Mouse (Mus musculus) forebrain, embryonic 10.5 days (tissue): ENCODE data around the gene Cpne5. TPM values are rescaled to one million over a fixed set of nuclear protein-coding genes. Genes with fewer than 3 reads are reported as not detected.
"Not testable (repeated sequence)": the region's sequence is repeated elsewhere in the genome, so short reads cannot be mapped to it uniquely, and the experiment has no call there.

Source experiments
- DNase-seq: peaks from one replicate; pipeline ENCODE4 v3.0.0-alpha.2; 2017; ENCODE audit warnings: low spot score; ENCODE audit errors: extremely low spot score
- H3K27ac ChIP-seq: fragments of 300-500 bp; sonication (generic); 2 replicates; pipeline ENCODE4 v1.5.1; 2016; ENCODE audit warnings: mild to moderate bottlenecking
- H3K27me3 ChIP-seq: fragments of 300-500 bp; sonication (generic); 2 replicates; pipeline ENCODE4 v1.6.1; 2016; ENCODE audit warnings: mild to moderate bottlenecking; ENCODE audit not compliant: poor library complexity, severe bottlenecking
- H3K36me3 ChIP-seq: fragments of 300-500 bp; sonication (generic); replicated peaks from 2 replicates; pipeline ENCODE4 v1.6.1; 2016; ENCODE audit warnings: mild to moderate bottlenecking, moderate library complexity
- H3K4me1 ChIP-seq: fragments of 300-500 bp; sonication (generic); 2 replicates; pipeline ENCODE4 v1.6.1; 2016
- H3K4me3 ChIP-seq: fragments of 300-500 bp; sonication (generic); 2 replicates; pipeline ENCODE4 v1.5.1; 2016; ENCODE audit warnings: mild to moderate bottlenecking, moderate library complexity
- H3K9me3 ChIP-seq: fragments of 300-500 bp; sonication (generic); 2 replicates; pipeline ENCODE4 v1.6.1; 2016; ENCODE audit warnings: mild to moderate bottlenecking, moderate library complexity
- WGBS: fragments of 180-500 bp; shearing (Covaris S2); methylation state at CpG from one replicate; pipeline ENCODE4 v1.1.7; 2016; 5-methylcytosine and 5-hydroxymethylcytosine counted together
- polyA plus RNA-seq: library from polyadenylated mRNA; unstranded; fragments of >200 nt; fragmentation: Nextera tagmentation; extraction: Ambion mirVana; gene quantifications from 2 replicates; pipeline ENCODE4 v1.2.1, GENCODE M21; 2016

The Cpne5 gene
- polyA plus RNA-seq = 5.3 and 6.2 TPM in 2 replicates

DNA sequence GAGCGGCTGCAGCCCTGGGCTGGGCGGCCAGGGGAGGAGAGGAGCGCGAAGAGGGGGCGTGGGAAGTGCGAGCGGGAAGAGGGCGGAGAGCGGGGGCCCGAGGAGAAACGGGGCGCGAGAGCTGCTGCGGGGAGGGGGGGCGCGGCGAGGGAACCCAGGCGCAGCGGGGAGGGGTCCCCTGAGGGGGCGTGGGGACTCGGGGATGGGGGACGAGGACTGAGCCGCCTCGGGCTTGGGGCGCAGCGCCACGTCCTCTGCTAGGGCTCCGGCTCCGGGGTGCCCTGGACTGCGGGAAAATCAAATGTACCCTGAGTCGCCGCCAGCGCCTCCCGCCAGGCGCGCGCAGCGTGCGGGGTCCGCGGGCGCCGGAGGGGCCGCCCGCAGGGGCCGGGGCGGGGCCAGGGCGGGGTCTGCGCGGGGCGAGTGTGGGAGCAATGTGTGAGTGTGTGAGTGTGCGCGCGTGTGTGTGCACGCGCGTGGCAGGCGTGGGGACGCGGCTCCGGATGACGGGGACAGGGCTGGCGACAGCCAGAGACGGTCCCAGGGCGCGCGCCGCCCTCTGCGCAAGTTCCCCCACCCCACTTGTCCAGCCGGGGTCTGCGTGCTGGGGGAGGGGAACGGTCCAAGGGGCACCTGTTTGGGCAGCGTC, at the start of gene Cpne5:
TSS of gene Cpne5 (minus strand) at position 396 of the 649 bp plus-strand sequence.
- Histone ChIP-seq H3K4me1 (peaks cover 46% of the 10 kb centered on the region), H3K27me3 (peaks cover 92% of the 10 kb centered on the region), H3K4me3 (peak within 1 kb of the TSS; percentile 76), H3K27ac (peak within 1 kb of the TSS; percentile 82), H3K36me3 (no peaks in the 10 kb centered on the region), H3K9me3 (no peaks in the 10 kb centered on the region)
- WGBS = under 1% methylated on average over 66 of the region's 73 CpGs
- peak; percentile 38 for DNase-seq

DNA sequence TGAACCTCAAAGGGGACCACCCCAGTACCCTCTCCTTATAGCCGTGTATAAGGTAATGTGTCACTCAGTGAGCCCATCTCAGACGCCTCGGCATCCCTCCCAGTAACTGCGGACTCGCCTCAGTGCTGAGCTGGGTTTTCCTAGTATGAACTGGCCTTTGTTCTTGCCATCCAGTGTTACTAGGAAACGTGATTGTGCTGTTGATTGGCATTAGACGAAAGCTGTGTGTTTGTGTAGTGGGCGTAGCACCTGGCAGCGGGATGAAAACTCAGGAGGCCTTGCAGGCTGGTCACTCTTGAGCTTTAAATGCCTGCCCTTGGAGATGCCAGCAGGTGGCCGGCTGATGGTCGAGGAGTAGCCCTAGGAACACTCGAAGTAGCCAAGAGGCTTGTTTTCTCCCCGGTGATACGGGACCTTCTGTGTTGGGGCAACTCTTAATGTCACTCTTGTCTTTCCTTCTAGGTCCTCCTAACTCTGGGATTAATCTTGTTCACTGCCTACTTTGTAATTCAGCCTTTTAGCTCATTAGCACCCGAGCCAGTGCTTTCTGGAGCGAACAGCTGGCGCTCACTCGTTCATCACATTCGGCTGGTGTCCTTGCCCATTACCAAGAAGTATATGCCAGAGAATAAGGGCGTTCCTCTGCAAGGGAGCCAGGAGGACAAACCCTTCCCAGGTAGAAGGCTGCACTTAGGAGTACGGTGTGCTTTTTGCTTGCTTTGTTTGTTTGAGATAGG, 44.4 kb upstream of the Cpne5 start:
- H3K9me3 ChIP-seq = peaks cover 5% of the 10 kb centered on the region; the same call in 1 of the 2 replicates
- peak overlapping the region; percentile 74 for H3K27ac ChIP-seq
- peak; percentile 44 for DNase-seq
- peak overlapping the region; percentile 2; the same call in 1 of the 2 replicates for H3K4me3 ChIP-seq
- no peaks in the 10 kb centered on the region for H3K27me3 ChIP-seq
- WGBS = 62% methylated on average over 21 of the region's 21 CpGs
- peaks cover 54% of the 10 kb centered on the region for H3K36me3 ChIP-seq
- H3K4me1 ChIP-seq = peaks cover 26% of the 10 kb centered on the region

DNA sequence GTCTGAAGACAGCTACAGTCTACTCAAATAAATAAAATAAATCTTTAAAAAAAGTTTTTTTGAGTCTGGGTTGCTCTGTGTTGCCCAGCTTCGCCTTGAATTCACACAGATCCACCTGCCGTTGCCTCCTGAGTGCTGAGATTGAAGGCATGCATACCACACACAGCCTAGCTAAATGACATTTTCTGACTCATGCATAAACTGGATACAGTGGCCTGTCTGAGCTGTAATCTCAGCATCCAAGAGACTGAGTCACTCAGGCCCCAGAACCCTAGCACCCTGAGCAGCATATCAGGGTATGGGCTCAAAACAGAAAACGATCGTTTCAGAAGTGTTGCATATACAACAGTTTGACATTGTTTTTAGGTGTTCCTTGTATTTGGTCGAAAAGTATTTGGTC, 43.6 kb upstream of the Cpne5 start:
- peaks cover 50% of the 10 kb centered on the region for H3K36me3 ChIP-seq
- peak overlapping the region; percentile 74 for H3K27ac ChIP-seq
- peaks cover 4% of the 10 kb centered on the region; the same call in 1 of the 2 replicates for H3K9me3 ChIP-seq
- H3K4me3 ChIP-seq = no peak overlapping the region
- peaks cover 26% of the 10 kb centered on the region for H3K4me1 ChIP-seq
- H3K27me3 ChIP-seq = no peaks in the 10 kb centered on the region
- WGBS = 88% methylated on average over 5 of the region's 5 CpGs
- no peak for DNase-seq

DNA sequence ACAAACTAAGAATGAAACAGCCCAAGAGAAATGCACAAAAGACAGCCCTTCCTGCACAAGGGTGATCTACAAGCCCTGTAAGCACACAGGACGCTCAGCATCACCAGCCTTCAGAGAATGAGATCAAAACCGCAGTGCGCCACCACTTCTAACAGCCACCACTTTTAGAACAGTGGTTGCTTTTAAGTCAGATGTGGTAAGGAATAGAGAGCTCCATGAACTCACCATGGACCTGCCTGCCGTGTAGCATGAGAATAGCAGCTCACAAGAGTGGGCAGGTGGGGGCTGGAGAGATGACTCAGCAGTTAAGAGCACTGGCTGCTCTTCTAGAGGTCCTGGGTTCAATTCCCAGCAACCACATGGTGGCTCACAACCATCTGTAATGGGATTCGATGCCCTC, 42.5 kb upstream of the Cpne5 start:
- H3K27me3 ChIP-seq = no peaks in the 10 kb centered on the region
- H3K27ac ChIP-seq = no peak overlapping the region
- H3K4me1 ChIP-seq = peaks cover 26% of the 10 kb centered on the region
- DNase-seq = no peak
- H3K4me3 ChIP-seq = no peak overlapping the region
- 96% methylated on average over 5 of the region's 5 CpGs for WGBS
- H3K36me3 ChIP-seq = peaks cover 39% of the 10 kb centered on the region
- no peaks in the 10 kb centered on the region for H3K9me3 ChIP-seq

DNA sequence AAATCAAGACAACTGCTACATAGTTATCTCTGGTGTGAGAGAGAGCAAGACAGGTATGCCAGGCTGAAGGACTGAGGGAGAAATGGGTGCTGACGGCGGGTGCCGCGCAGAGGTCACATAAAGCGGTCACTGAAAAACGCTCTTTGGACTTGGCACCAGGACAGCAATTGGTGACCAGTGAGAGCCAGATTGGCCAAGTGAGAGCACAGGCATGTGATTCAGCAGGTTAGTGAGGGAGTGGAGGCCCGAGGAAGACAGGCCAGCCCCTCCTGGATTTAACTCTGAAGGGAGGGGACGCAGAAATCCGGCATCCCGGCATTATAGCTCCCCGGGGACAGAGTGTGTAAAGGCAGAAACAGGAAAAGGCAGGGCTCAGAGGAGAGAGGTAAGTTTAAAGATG, 35.9 kb upstream of the Cpne5 start:
- Histone ChIP-seq H3K27me3 (no peaks in the 10 kb centered on the region), H3K4me3 (no peak overlapping the region), H3K27ac (no peak overlapping the region), H3K4me1 (peaks cover 17% of the 10 kb centered on the region), H3K9me3 (no peaks in the 10 kb centered on the region), H3K36me3 (peaks cover 10% of the 10 kb centered on the region)
- 89% methylated on average over 11 of the region's 11 CpGs for WGBS
- no peak for DNase-seq

DNA sequence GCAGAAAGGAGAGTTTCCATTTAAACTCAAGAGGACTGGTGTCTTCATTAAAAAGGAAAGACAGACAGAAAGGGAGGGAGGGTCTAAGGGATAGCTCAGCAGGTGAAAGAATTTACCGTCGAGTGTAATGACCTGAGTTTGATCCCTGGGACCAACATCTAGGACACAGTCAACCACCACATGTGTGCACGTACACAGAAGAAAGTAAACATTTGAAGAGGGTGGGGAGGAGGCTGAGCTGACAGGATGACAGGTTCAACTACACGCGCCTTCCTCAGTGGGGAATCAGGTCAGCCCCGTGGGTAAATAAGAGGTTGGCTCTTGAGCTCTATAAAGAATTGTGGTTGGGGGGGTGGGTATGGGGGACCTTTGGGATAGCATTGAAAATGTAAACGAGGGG, 35.2 kb upstream of the Cpne5 start:
- H3K27ac ChIP-seq = no peak overlapping the region
- H3K4me1 ChIP-seq = peaks cover 20% of the 10 kb centered on the region
- WGBS = 93% methylated on average over 7 of the region's 7 CpGs
- no peak for DNase-seq
- H3K27me3 ChIP-seq = no peaks in the 10 kb centered on the region
- H3K9me3 ChIP-seq = no peaks in the 10 kb centered on the region
- no peak overlapping the region for H3K4me3 ChIP-seq
- H3K36me3 ChIP-seq = 0 out of 2 replicates have a peak, but pooled peaks cover 3% of the 10 kb centered on the region

DNA sequence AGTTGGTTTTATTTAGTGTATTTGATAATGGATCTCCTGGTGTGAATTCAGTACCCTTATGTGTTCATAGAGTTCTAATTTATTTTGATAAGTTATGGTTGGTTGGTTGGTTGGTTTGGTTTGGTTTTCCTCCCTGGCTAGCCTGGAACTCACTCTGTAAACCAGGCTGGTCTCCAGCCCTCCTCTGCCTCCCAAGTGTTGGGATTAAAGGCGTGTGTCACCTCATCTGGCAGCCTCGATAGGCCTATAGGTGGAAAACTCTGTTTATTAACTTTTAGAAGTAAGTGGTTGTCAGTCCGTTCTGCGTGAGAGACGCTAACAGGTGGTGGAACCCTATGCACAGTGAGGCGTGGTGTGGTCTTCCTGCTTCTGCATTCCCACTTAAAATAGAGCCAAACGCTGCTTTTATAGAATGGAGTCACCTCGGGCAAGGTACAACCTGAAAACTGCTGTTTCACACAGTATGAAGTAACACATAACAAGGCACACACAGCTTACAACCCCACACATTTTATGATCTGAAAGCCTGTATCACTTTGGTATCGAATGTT, 32.3 kb upstream of the Cpne5 start:
- no peaks in the 10 kb centered on the region for H3K36me3 ChIP-seq
- H3K27ac ChIP-seq = no peak overlapping the region
- no peaks in the 10 kb centered on the region for H3K27me3 ChIP-seq
- no peaks in the 10 kb centered on the region for H3K9me3 ChIP-seq
- no peak for DNase-seq
- peak overlapping the region; percentile 93; the same call in 1 of the 2 replicates for H3K4me3 ChIP-seq
- 94% methylated on average over 9 of the region's 9 CpGs for WGBS
- peaks cover 20% of the 10 kb centered on the region for H3K4me1 ChIP-seq

DNA sequence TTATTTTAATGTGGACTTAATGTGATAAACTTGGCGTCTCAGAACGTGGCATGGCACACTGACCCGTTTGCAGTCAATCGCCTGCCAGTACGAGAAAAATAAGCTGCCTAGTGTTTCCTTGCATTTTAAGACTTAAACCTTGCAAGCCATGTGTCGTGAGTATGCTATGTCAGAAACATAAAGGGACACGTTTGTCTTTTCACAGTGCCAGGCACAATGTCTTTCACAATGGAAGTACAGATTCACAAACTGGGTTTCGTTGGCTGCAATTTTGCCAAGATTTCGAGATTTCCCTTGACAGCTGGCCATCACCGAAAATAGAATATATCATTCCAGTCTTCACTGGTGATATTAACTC, 31.4 kb upstream of the Cpne5 start:
- Histone ChIP-seq H3K27ac (peak overlapping the region; percentile 95), H3K4me1 (peaks cover 25% of the 10 kb centered on the region), H3K27me3 (no peaks in the 10 kb centered on the region), H3K4me3 (peak overlapping the region; percentile 93), H3K36me3 (no peaks in the 10 kb centered on the region), H3K9me3 (no peaks in the 10 kb centered on the region)
- WGBS = 28% methylated on average over 10 of the region's 10 CpGs
- no peak for DNase-seq

DNA sequence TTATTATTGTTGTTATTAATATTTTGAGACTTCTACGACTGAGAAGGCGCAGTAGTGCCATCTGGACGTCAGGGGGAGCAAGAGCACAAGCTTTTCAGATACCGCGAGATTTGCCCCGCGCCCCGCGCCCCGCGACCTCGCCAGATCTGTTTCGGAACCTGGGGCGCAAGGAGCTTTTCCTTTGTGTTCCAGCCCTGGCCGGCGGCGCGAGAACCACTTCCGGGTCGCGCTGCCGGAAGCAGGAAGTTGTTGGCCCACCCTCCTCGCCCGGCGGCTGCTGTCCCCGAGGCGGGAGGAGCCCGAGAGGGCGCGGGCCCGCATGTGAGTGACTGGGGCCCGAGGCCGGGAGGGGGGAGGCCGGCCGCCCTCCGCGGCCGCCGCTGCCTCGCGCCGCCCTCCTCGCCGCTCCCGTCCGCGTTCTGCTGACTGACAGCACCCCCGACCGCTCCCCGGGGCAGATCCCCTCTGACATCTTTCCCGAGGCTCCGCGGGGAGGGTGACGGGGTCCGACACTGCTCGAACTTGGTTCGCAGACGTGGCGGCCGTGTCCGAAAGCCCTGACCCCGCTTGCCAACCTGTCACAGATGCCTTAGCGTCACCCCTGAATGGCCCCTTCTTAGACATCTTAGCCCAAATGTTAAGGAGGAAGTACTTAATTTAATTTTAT, 30.8 kb upstream of the Cpne5 start, which contains the start of gene BC004004:
TSS of gene BC004004 (plus strand) at position 107 of the 667 bp plus-strand sequence.
- H3K9me3 ChIP-seq = no peaks in the 10 kb centered on the region
- H3K27ac ChIP-seq = peak within 1 kb of the TSS; percentile 95
- peaks cover 28% of the 10 kb centered on the region for H3K4me1 ChIP-seq
- H3K4me3 ChIP-seq = peak within 1 kb of the TSS; percentile 93
- DNase-seq = peak; percentile 96
- no peaks in the 10 kb centered on the region for H3K27me3 ChIP-seq
- no peaks in the 10 kb centered on the region for H3K36me3 ChIP-seq
- WGBS = under 1% methylated on average over 63 of the region's 63 CpGs

DNA sequence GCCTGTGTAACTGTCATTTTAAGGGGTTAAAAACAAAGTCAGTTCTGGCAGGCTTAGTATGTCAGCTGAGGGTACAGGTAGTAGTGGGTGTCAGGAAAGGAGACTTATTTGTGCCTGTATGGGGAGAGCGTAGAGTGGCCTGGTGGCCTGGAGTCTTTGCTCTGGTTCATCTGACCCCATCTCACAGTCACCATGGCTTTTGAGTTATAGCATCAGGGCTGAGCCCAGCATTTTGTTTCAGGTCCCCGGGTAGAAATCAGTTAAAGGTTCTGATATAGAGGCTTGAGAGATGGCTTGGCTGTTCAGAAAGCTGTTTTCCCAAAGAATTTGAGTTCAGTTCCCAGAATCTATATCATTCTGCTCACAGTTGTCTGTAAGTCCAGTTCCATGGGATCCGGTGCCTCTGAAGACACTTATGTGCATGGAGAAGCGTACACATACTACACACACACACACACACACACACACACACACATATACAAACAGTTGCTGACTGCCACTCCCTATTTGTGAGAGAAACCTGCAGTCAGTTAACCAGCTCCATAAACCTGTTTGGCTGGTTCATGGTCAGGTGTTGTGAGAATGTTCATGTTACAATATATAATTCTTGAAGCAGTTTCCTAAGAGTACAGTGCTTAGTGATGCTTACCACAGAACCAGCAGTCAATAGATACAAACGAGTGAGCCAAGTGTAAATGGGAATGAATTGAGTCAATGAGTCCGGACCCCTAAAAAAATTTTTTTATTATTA, 30.1 kb upstream of the Cpne5 start:
- peak overlapping the region; percentile 93 for H3K4me3 ChIP-seq
- no peak for DNase-seq
- no peaks in the 10 kb centered on the region for H3K36me3 ChIP-seq
- H3K27ac ChIP-seq = peak overlapping the region; percentile 95
- H3K4me1 ChIP-seq = peaks cover 30% of the 10 kb centered on the region
- WGBS = 64% methylated on average over 6 of the region's 6 CpGs
- H3K27me3 ChIP-seq = no peaks in the 10 kb centered on the region
- no peaks in the 10 kb centered on the region for H3K9me3 ChIP-seq

DNA sequence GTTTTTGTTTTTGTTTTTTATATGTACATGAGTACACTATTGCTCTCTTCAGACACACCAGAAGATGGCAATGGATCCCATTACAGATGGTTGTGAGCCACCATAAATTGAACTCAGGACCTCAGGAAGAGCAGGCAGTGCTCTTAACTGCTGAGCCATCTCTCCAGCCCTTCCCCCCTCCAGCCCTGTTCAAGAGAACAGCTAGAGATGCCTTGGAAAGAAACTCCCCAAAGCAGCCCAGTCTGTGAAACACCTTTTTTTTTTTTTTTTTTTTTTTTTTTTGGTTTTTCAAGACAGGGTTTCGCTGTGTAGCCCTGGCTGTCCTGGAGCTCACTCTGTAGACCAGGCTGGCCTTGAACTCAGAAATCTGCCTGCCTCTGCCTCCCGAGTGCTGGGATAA, 29.1 kb upstream of the Cpne5 start:
- peaks cover 40% of the 10 kb centered on the region for H3K4me1 ChIP-seq
- H3K36me3 ChIP-seq, H3K4me3 ChIP-seq, H3K27me3 ChIP-seq, DNase-seq, H3K9me3 ChIP-seq, H3K27ac ChIP-seq: not testable (repeated sequence)
- 91% methylated on average over 2 of the region's 2 CpGs for WGBS

DNA sequence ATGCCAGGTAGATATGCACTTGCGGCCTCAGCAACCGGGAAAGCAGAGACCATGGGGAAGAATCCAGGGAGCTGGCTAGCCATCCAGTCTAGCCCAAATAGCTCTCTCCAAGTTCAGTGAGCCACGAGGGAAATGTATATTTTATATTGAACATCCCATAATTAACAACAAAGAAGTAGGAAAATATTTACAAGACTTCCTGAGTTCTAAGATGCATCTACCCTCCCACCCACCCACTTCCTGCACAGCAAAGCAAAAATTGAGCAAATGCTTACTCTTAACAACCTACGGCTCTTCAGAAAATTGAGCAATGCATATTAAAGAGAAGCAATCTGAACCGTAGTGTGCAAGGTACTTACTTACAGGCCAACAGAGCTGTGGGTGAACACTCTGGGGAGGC, 26.8 kb upstream of the Cpne5 start:
- H3K9me3 ChIP-seq = no peaks in the 10 kb centered on the region
- H3K27me3 ChIP-seq = no peaks in the 10 kb centered on the region
- H3K27ac ChIP-seq = peak overlapping the region; percentile 93
- no peak for DNase-seq
- peaks cover 23% of the 10 kb centered on the region for H3K36me3 ChIP-seq
- peak overlapping the region; percentile 87 for H3K4me3 ChIP-seq
- 87% methylated on average over 5 of the region's 5 CpGs for WGBS
- peaks cover 56% of the 10 kb centered on the region for H3K4me1 ChIP-seq
